In genomic region chr14:55089199-55089947, GRCm38 (mm10) we compare ENCODE assay signal across 9 mouse cellular contexts. TPM values are rescaled to one million over a fixed set of nuclear protein-coding genes. Genes with fewer than 3 reads are reported as not detected.
A peak's percentile ranks its signal among the peaks of the same experiment; 100 is the strongest.
DNase-seq lines count a peak whose midpoint lies in the region; ATAC-seq and TF ChIP-seq lines count a peak whose summit lies in the region.
"Had no signal": no experiment of that assay in that cellular context is flagged by ENCODE, and none has a peak within 500 bp of the region (broad histone marks: within the 10 kb centered on the region; RNA-seq: fewer than 3 reads in every experiment).

No protein-coding gene starts in this region.

- WGBS in midbrain, embryonic 11.5 days = 60% methylated on average over 13 of the region's 13 CpGs

- no peaks in the 10 kb centered on the region for H3K9me3 ChIP-seq in midbrain, embryonic 11.5 days (ENCODE audit: control insufficient read depth, low read length)
- H3K9me3 ChIP-seq: embryonic facial prominence, embryonic 12.5 days had no signal

- peaks cover 20% of the 10 kb centered on the region for H3K4me1 ChIP-seq in midbrain, embryonic 11.5 days (ENCODE audit: control insufficient read depth, insufficient read depth, low read length)

- H3K4me2 ChIP-seq in midbrain, embryonic 11.5 days = peak overlapping the region; percentile 80; the same call in 1 of the 2 replicates
- H3K4me2 ChIP-seq: embryonic facial prominence, embryonic 12.5 days had no signal

- no peaks in the 10 kb centered on the region for H3K27me3 ChIP-seq in midbrain, embryonic 11.5 days (ENCODE audit: control insufficient read depth, insufficient read depth, low read length)
- H3K27me3 ChIP-seq: embryonic facial prominence, embryonic 12.5 days had no signal

- DNase-seq in cerebellum, adult 11 months = peak; percentile 47
- DNase-seq in layer of hippocampus, adult 2 months (ENCODE audit: low spot score in 2 of 2) = peak in 1 of 2 experiments; percentile 75
- DNase-seq in layer of hippocampus, postnatal 36 days = no peak
- DNase-seq in cerebellum, adult 9-11 months = peak; percentile 70
- no peak for DNase-seq in midbrain, embryonic 11.5 days (ENCODE audit: low spot score, missing footprints)
- DNase-seq in ovary, postnatal 36 days (ENCODE audit: low spot score) = no peak
- DNase-seq in adrenal gland, postnatal 4 days (ENCODE audit: low spot score in 2 of 2) = no peak

- no peak for TF ChIP-seq CTCF in layer of hippocampus, adult 2 months (conservative IDR thresholded peaks at IDR 0.05)

- no peak for ATAC-seq in cerebellum, adult (ENCODE audit: insufficient number of reproducible peaks, low FRiP score, low TSS enrichment)
- ATAC-seq in midbrain, embryonic 11.5 days (ENCODE audit: low FRiP score) = no peak

- no peak overlapping the region for H3K9ac ChIP-seq in midbrain, embryonic 11.5 days (ENCODE audit: low read length)
- H3K9ac ChIP-seq: embryonic facial prominence, embryonic 12.5 days had no signal

- no peaks in the 10 kb centered on the region for H3K36me3 ChIP-seq in midbrain, embryonic 11.5 days (ENCODE audit: control insufficient read depth, insufficient read depth, low read length)
- H3K36me3 ChIP-seq: embryonic facial prominence, embryonic 12.5 days had no signal

- H3K4me3 ChIP-seq in layer of hippocampus, adult 2 months = peak overlapping the region; percentile 85
- H3K4me3 ChIP-seq in midbrain, embryonic 11.5 days (ENCODE audit: low read depth, low read length) = no peak overlapping the region
- H3K4me3 ChIP-seq: embryonic facial prominence, embryonic 12.5 days had no signal

- peak overlapping the region; percentile 96 for H3K27ac ChIP-seq in layer of hippocampus, adult 2 months
- no peak overlapping the region for H3K27ac ChIP-seq in midbrain, embryonic 11.5 days (ENCODE audit: low read depth, low read length)
- H3K27ac ChIP-seq: embryonic facial prominence, embryonic 12.5 days had no signal

RNA-seq across cellular contexts. Expression of gene Zfhx2, which starts 2.8 kb away (rescaled TPM):
- total RNA-seq in layer of hippocampus, adult 2 months (2021) = 10 to 100 TPM; 55.5 to 67.3 TPM
- 10 to 100 TPM; 52.0 to 64.3 TPM for total RNA-seq in layer of hippocampus, postnatal 36 days (2021)
- polyA plus RNA-seq in midbrain, embryonic 11.5 days (2014; fragmentation: Nextera tagmentation; extraction: Ambion mirVana) = 11.3 and 11.5 TPM in 2 replicates
- total RNA-seq in adrenal gland, postnatal 4 days (2021) = 10 to 100 TPM; 11.9 to 13.5 TPM

RNA-seq across cellular contexts. Expression of gene Thtpa, which starts 5.2 kb away (rescaled TPM):
- total RNA-seq in layer of hippocampus, adult 2 months (2021) = 10 to 100 TPM; 19.3 to 23.7 TPM
- 10 to 100 TPM; 18.2 to 19.6 TPM for total RNA-seq in layer of hippocampus, postnatal 36 days (2021)
- polyA plus RNA-seq in midbrain, embryonic 11.5 days (2014; fragmentation: Nextera tagmentation; extraction: Ambion mirVana) = 22.0 and 22.7 TPM in 2 replicates
- total RNA-seq in adrenal gland, postnatal 4 days (2021) = 10 to 100 TPM; 21.0 to 21.3 TPM

RNA-seq across cellular contexts. Expression of gene Ap1g2, which starts 17.0 kb away (rescaled TPM):
- total RNA-seq in layer of hippocampus, adult 2 months (2021) = 10 to 100 TPM; 15.4 to 19.3 TPM
- total RNA-seq in layer of hippocampus, postnatal 36 days (2021) = 10 to 100 TPM; 17.4 to 19.2 TPM
- 9.5 and 10.1 TPM in 2 replicates for polyA plus RNA-seq in midbrain, embryonic 11.5 days (2014; fragmentation: Nextera tagmentation; extraction: Ambion mirVana)
- 10 to 100 TPM; 30.3 to 34.0 TPM for total RNA-seq in adrenal gland, postnatal 4 days (2021)

RNA-seq across cellular contexts. Expression of gene Jph4, which starts 27.4 kb away (rescaled TPM):
- total RNA-seq in layer of hippocampus, adult 2 months (2021) = 100 to 1,000 TPM; 453 to 476 TPM
- 100 to 1,000 TPM; 447 to 471 TPM for total RNA-seq in layer of hippocampus, postnatal 36 days (2021)
- polyA plus RNA-seq in midbrain, embryonic 11.5 days (2014; fragmentation: Nextera tagmentation; extraction: Ambion mirVana) = 2.2 and 2.8 TPM in 2 replicates
- 10 to 100 TPM; 11.9 to 14.8 TPM for total RNA-seq in adrenal gland, postnatal 4 days (2021)

Comparison
In these comparisons a context has a peak if more than half of its experiments do, and no peak if none do; other contexts are left out.
1. DNase-seq: peak in cerebellum, adult 11 months (single experiment) and cerebellum, adult 9-11 months (single experiment); none in layer of hippocampus, postnatal 36 days (0 of 2), midbrain, embryonic 11.5 days (single experiment), ovary, postnatal 36 days (single experiment) and adrenal gland, postnatal 4 days (0 of 2).